Mouse (Mus musculus) layer of hippocampus, adult 8-10 months (tissue): Measurements from ENCODE around the gene Gm9918. TPM values are rescaled to one million over a fixed set of nuclear protein-coding genes. Genes with fewer than 3 reads are reported as not detected.

ENCODE experiments used
- DNase-seq, 2 experiments: peaks; one replicate each; pipeline ENCODE4 v3.0.0; 2022; ENCODE audit warnings: low spot score in 2 of 2
- total RNA-seq, 4 experiments: library from RNA; stranded (reverse); gene quantifications; 2 replicates each; pipeline ENCODE4 v1.2.4; 2022

Gene Gm9918
- total RNA-seq, 4 experiments from 2014 or later, result 0.16 TPM; not detected in 3

DNA sequence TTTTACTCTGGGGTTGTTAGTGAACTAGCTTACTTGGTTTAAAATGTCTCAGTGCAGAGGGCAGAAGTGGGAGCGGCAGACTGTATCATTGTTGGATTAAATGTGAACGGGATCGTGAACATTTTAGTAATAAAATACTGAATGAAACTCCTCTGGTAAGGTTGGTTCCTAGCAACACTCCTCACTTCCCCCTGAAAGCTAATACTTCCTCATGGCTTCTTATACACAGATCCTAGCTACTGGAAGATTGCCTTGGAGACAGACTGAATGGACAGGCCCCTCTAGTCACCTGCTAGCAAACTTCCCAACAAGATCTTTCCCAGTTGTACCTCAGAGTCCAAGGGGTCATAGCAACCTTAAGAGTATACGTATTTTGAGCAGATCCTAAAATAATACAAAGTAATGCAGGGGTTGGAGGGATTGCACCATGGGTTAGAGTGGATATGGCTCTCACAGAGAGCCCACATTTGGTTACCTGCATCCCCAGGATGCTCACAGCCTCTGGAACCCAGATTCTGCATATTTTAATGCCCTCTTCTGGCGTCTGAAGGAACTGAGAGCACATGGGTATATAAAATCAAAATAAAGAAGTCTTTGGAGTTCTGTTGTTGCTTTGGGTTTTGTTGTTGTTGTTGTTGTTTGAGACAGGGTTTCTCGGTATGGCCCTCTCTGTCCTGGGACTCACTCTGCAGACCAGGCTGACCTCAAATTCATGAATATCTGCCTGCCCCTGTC is 3.8 kb downstream of the Gm9918 start:
- no peak for DNase-seq

DNA sequence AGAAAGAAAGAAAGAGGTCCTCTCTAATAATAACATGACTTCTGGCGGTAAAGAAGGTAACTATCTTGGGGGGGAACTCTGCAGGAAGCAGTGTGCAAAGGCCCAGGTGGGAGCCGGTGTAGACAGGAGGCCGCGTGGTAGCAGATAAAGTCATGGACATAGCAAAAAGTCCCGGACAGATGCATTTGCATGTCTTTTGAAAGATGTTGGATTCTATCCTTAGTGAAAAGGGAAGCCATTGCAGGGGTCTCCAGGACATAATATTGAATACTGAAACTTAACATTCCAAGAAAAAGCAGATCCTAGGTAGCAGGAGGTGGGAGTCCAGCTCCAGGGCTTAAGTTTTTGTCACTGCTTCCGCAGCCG is 8.3 kb downstream of the Gm9918 start:
- no peak for DNase-seq

DNA sequence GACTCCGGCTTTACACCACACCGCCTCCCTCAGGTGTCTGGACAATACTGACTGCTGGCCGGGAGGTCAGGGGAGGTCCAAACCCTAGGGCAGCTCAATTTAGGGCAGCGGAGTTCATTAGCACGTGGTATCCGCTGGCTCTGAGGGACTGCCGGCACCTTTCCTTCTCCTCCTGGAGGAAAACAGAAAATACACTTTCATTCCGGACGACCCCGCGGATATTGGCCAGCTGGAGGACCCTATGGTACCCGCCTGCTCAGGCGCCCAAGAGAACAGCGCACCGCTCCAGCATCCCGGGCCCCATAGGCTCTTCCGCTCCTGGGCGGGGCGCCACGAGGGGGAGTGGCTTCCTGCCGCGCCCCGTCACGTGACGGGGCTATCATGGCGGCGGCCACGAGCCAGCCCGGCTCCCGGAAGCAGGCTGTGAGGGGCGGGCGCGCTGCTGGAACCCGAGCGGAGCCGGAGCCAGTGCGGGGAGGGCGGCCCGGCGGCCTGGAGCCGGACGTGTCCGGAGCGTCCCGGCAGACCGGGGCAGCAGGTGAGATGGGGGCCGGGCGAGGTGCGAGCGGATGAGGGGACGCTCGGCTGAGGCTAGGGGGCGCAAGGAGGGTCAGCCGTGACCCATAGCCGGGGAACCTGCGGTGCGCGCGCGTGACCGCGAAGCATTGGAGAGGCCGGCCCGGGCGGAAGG is 8.9 kb downstream of the Gm9918 start, which contains the start of gene Mfsd5:
Gene Mfsd5, plus strand, starts transcription at position 363 of the 691 bp plus-strand sequence.
- DNase-seq, result peak; percentile 66 to 79

DNA sequence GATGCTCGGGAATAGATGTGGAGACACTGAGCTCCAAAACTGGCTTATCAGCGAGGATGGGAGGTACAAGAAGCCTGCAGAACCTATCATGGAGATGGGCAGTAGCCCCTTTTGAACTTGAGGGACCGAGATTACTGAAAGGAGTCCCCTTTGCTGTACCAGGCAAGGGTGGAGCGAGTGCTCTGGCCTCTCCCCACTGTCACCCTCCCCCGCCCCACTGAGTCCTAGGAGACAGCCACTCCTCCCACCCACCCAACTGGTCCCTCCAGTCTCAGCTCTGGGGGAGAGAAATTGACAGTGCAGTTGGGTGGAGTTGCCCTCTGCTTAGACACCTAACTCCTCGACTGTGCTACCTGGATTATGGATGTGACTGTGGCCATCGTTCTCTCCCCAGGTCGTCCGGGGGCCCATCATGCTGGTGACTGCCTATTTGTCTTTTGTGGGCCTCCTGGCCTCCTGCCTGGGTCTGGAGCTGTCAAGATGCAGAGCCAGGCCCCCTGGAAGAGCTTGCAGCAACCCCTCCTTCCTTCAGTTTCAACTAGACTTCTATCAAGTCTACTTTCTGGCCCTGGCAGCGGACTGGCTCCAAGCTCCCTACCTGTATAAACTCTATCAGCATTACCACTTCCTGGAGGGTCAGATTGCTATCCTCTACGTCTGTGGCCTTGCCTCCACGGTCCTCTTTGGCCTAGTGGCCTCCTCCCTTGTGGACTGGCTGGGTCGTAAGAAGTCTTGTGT is 9.6 kb downstream of the Gm9918 start:
- DNase-seq, result no peak

DNA sequence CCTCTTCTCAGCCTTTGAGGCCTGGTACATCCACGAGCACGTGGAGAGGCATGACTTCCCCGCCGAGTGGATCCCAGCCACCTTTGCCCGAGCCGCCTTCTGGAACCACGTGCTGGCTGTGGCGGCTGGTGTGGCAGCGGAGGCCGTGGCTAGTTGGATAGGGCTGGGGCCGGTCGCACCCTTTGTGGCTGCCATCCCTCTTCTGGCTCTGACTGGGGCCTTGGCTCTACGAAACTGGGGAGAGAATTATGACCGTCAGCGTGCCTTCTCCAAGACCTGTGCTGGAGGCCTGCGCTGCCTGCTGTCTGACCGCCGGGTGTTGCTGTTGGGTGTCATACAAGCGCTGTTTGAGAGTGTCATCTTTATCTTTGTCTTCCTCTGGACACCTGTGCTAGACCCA is 10.3 kb downstream of the Gm9918 start:
- no peak for DNase-seq

DNA sequence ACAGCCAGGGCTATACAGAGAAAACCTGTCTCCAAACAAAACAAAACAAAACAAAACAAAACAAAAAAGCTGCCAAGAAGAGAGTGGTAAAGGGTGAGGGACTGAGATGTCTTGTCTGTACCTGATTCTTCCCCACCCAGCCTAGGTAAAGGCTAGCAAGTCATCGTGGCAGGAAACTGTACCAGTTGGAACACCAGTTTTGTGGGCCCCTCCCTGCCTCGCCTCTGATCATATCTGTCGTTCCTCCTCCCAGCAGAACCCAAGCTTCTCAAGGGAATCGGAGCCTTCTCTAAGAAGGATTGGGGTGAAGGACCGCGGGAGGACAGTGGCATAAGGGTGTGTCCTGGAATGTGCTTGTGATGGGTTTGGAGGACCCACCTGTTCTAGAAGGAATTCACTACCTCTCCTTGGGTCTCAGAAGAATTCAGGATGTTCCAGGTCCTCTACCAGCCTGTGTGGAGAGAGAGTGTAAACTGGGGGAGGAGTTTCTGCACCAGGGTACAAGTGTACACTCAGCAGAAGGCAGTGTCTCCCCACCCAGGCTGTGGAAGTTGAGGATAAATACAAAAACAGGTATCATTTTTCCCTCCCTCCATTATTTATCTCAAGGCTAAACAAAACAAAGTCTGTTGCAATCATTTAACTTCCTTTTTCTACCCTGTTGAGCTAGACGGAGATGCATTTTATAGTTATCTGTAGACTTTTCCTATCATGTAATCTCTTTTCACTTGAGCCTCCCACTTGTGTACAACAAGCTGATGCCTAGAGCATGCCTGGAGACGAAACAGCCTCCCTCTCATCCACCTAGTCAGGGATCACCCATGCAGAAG is 12.3 kb downstream of the Gm9918 start:
- DNase-seq, result no peak

DNA sequence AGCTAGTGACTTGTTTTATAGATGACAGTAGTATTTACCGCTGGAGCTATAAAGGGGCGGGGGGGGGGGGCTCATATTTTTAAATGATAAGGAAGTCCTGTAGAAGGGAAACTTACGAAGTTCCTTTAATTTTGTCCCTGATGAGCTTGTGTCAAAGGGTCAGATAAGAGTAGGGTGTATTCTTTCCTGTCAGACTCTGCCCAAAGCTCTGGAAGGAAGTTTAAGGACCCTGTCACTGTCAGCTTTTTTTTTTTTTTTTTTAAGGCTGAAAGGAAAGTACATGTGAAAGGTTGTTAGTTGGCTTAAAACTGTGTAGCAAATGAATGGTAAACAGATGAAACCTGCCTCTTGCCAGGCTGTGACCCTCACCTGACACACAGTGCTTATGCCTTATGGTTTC is 13.3 kb downstream of the Gm9918 start:
- no peak for DNase-seq

DNA sequence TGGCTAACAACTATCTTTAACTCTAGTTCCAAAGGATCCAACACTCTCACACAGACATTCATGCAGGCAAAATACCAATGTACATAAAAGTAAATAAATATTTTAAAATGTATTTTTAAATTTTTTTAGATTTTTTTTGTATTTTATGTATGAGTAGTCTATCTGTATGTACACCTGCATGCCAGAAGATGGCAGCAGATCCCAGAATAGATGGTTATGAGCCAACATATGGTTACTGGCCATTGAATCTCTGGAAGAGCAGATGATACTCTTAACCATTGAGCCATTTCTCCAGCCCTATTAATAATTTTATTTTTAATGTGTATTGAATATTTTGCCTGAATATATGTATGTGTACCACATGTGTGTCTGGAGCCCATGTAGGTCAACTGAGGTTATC is 17.0 kb downstream of the Gm9918 start:
- no peak for DNase-seq

DNA sequence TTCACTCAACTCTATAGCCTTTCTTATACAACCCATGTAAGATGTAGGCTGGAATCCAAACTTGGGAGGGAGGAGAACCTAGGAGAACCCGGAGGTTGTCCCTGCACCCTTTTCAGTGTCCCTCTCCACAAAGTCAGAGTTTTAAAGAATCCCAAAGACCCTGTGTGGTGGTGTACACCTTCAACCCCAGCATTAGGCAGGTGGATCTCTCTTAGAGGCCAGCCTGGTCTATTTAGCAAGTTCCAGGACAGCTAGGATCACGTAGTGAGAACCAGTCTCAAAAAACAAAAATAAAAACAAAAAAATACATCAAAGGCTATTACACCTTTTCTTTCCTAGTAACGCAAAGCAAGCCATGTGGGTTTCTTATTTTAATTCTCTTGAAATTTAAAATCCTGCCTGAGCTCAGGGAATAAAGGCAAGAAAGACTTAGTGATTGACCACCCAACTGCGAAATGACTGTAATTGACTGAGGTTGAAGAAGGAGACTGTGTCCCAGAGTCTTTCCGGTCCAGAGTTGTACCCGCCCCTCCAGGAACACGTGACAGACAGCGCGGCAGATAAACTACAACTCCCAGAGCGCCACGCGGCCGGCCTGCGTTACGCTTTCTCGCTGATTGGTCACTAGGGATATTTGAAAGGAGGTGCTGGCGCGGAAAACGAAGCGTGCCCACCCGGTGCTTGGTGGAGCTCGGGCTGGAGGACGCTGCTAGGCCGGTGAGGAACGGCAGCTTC is 25.4 kb downstream of the Gm9918 start, which contains the start of gene Espl1:
Gene Espl1, plus strand, starts transcription at position 634 of the 735 bp plus-strand sequence.
- DNase-seq, result peak; percentile 89 to 91

DNA sequence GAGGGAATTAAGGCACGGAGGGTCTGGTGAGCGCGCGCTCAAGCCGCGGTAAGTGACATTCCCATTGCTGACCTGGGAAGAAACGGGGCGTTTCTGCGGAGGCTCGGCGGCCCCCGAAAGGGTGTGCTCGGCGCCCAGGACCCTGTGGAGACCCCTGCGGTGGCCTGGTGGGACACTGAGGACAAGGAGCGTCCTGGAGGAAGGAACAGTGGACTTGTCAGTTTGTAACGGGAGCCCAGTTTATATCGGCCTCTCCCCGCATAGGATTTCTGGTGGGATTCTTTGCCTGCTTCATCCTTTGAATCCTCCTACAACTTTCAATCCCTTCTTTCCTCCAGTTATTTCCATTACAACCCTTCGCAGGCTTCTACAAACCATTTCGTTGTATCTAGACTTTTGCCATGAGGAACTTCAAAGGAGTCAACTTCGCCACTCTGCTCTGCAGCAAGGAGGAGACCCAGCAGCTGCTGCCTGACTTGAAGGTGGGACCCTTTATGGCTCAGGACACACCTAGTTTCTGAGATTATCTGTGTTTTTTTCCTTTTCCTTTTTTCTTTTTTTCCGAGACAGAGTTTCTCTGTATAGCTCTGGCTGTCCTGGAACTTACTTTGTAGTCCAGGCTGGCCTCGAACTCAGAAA is 26.1 kb downstream of the Gm9918 start:
- no peak for DNase-seq

DNA sequence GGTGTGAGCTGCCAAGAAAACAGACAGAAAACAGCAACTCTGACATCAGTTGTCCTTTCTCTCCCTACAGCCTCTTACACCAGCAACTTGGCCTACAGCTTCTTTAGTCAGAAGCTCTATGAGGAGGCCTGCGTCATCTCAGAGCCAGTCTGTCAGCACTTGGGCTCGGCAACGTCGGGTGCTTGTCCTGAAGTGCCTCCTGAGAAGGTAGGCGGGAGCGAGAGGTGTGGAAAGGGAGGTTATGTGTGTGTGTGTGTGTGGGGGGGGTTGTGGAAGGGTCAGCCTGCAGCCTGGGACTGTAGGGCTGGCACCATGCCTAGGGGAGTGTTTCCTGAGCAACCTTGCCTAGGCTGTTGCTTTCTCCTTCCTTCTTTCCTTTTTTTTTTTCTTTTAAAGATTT is 32.2 kb downstream of the Gm9918 start:
- no peak for DNase-seq

DNA sequence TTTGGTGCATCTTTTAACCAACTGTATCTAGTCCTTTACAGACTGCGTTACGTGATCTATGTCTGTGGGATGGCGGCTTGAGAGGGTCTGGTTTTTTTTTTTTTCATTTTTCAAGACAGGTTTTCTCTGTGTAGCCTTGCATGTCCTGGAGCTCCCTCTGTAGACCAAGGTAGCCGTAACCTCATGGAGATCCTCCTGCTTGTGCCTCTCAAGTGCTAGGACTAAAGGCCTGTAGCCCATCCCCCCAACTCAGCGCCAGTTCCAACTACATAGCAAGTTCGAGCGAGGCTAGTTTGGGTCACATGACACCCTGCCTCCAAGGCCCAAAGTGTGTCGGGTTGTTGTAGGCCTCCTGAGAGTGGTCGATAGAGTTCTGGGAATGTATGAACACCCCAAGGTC is 38.4 kb downstream of the Gm9918 start:
- no peak for DNase-seq

DNA sequence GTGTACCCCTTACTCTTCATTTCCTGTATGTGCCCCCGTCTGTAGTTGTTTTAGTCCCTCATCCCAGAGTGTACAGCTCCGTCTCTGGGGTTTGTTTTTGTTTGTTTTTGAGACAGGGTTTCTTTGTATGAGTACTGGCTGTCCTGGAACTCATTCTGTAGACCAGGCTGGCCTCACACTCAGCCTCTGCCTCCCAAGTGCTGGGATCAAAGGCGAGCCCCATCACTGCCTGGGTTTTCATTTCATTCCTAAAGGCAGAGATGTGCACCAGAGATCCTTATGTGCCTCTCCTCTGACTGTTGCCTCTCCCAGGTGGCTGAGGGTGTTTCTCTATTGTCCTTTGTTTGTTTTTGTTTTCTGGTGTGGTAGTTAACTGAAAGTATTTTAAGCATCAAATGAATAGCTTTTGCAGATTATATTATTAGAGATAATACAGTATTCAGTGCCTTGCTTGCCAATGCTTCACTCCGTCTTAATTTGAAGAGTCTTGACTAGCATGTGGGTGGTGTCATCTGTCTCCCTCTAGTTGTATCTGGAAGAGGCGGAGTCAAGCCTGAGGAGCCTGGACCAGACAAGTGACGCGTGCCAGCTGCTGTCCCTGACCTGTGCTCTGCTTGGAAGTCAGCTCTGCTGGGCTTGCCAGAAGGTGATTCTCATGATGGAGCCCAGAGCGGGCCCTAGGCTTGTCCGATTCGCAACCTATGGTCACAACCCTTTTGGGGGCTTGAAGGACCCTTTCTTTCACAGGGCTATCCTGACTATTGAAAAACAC is 39.9 kb downstream of the Gm9918 start:
- no peak for DNase-seq

DNA sequence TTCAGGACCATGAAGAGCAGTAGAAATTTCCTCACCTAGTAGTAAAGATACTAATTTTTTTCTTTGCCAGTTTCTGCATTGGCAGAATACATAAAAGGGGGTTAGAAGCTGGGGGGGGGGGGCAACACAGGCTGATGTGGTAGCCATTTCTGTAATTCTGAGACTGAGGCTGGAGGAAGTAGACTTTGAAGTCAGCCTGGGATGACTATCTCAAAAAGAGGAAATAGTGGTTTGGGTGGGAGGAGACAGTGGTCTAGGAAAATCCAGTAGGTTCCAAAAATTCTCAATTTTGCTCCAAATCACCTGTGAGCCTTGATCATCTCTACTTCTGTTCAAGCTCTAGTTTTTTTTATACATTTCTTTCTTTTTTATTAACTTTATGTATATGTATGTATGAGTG is 41.1 kb downstream of the Gm9918 start:
- DNase-seq, result no peak

DNA sequence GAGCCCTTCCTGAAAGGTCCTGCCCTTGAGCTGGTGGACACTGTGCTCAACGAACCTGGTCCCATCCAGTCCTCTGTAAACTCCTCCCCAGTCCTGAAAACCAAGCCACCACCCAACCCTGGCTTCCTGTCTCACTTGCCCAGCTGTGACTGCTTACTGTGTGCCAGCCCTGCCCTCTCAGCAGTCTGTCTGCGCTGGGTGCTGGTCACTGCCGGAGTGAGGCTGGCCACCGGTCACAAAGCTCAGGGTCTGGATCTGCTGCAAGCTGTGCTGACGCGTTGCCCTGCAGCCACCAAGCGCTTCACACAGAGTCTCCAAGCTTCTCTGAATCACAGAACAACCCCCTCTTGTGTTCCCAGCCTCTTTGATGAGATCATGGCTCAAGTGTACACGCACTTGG is 44.9 kb downstream of the Gm9918 start:
- no peak for DNase-seq

DNA sequence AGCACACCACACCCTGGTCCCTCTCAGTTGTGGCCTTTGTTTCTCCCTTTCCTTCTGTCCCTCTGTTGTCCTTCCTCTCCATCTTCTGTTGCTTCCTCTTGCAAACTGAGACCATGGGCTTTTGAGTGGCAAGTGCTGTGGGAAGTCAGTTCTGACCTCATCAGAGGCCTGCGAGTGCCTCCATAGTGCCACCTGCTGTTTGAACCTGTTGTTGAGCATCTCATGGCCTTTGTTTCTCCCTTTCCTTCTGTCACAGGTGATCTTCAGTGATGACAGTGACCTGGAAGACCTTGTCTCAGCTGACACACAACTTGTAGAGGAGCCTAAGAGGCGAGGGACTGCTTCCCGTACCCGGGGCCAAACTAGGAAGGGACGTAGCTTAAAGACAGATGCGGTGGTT is 45.9 kb downstream of the Gm9918 start:
- DNase-seq, result peak in 1 of 2 experiments; percentile 67
